Mouse (Mus musculus) hindbrain, embryonic 13.5 days (tissue): ENCODE results near the gene Grin1. TPM values are rescaled to one million over a fixed set of nuclear protein-coding genes. Genes with fewer than 3 reads are reported as not detected.
A peak's percentile ranks its signal among the peaks of the same experiment; 100 is the strongest.

Experiments
- ATAC-seq: fragments of 200-750 bp; cut with Nextera tagmentation; 2 replicates; pipeline ENCODE4 v1.8.0; 2017; ENCODE audit warnings: moderate TSS enrichment; ENCODE audit not compliant: low FRiP score
- H3K27ac ChIP-seq: fragments of 300-500 bp; sonication (generic); 2 replicates; pipeline ENCODE4 v1.5.1; 2015; ENCODE audit warnings: inconsistent platforms, mild to moderate bottlenecking, moderate library complexity
- H3K27me3 ChIP-seq: fragments of 300-500 bp; sonication (generic); 2 replicates; pipeline ENCODE4 v1.6.1; 2015; ENCODE audit warnings: mild to moderate bottlenecking, inconsistent platforms
- H3K36me3 ChIP-seq: fragments of 300-500 bp; sonication (generic); 2 replicates; pipeline ENCODE4 v1.6.1; 2015; ENCODE audit warnings: mild to moderate bottlenecking, inconsistent platforms
- H3K4me1 ChIP-seq: fragments of 300-500 bp; sonication (generic); replicated peaks from 2 replicates; pipeline ENCODE4 v1.6.1; 2015; ENCODE audit warnings: inconsistent platforms
- H3K4me2 ChIP-seq: fragments of 300-500 bp; sonication (generic); 2 replicates; pipeline ENCODE4 v1.6.1; 2015; ENCODE audit warnings: inconsistent platforms, mild to moderate bottlenecking, moderate library complexity
- H3K4me3 ChIP-seq: fragments of 300-500 bp; sonication (generic); 2 replicates; pipeline ENCODE4 v1.5.1; 2015; ENCODE audit warnings: mild to moderate bottlenecking, inconsistent platforms
- H3K9ac ChIP-seq: fragments of 300-500 bp; sonication (generic); 2 replicates; pipeline ENCODE4 v1.6.1; 2015; ENCODE audit warnings: mild to moderate bottlenecking, inconsistent platforms
- H3K9me3 ChIP-seq: fragments of 300-500 bp; sonication (generic); 2 replicates; pipeline ENCODE4 v1.6.1; 2016; ENCODE audit warnings: inconsistent platforms
- WGBS: fragments of 180-500 bp; shearing (Covaris S2); methylation state at CpG from one replicate; pipeline ENCODE4 v1.1.7; 2015; 5-methylcytosine and 5-hydroxymethylcytosine counted together
- polyA plus RNA-seq: library from polyadenylated mRNA; unstranded; fragments of >200 nt; fragmentation: Nextera tagmentation; extraction: Ambion mirVana; gene quantifications from 2 replicates; pipeline ENCODE4 v1.2.1, GENCODE M21; 2015

The Grin1 gene
- polyA plus RNA-seq, 1 experiment from 2014 or later: 22.5 TPM

GRCm38 (mm10) chr2:25348162-25348561 lies 29.2 kb upstream of the Grin1 start:
- Histone ChIP-seq H3K36me3 (peaks cover 98% of the 10 kb centered on the region), H3K27ac (no peak overlapping the region), H3K27me3 (no peaks in the 10 kb centered on the region), H3K4me1 (no peaks in the 10 kb centered on the region), H3K4me3 (no peak overlapping the region), H3K9me3 (no peaks in the 10 kb centered on the region), H3K4me2 (no peak overlapping the region), H3K9ac (no peak overlapping the region)
- 92% methylated on average over 7 of the region's 7 CpGs for WGBS
- ATAC-seq: no peak

- Histone ChIP-seq H3K4me3 (no peak overlapping the region), H3K27me3 (no peaks in the 10 kb centered on the region), H3K36me3 (peaks cover 86% of the 10 kb centered on the region), H3K27ac (no peak overlapping the region), H3K9ac (no peak overlapping the region), H3K4me1 (peaks cover 21% of the 10 kb centered on the region), H3K9me3 (no peaks in the 10 kb centered on the region), H3K4me2 (no peak overlapping the region)
- ATAC-seq: no peak
- 96% methylated on average over 6 of the region's 6 CpGs for WGBS
Observed at GRCm38 (mm10) chr2:25338303-25338702, 19.3 kb upstream of the Grin1 start.

GRCm38 (mm10) chr2:25333569-25333968 lies 14.6 kb upstream of the Grin1 start:
- no peak for ATAC-seq
- H3K4me1 ChIP-seq: peaks cover 33% of the 10 kb centered on the region
- H3K4me3 ChIP-seq: peak overlapping the region; percentile 91
- 88% methylated on average over 2 of the region's 2 CpGs for WGBS
- peaks cover 48% of the 10 kb centered on the region for H3K36me3 ChIP-seq
- H3K27me3 ChIP-seq: no peaks in the 10 kb centered on the region
- H3K27ac ChIP-seq: no peak overlapping the region
- no peaks in the 10 kb centered on the region for H3K9me3 ChIP-seq
- peak overlapping the region; percentile 97 for H3K4me2 ChIP-seq
- peak overlapping the region; percentile 88 for H3K9ac ChIP-seq

- H3K4me2 ChIP-seq: peak within 1 kb of the TSS; percentile 97
- ATAC-seq: peak; percentile 98
- no peaks in the 10 kb centered on the region for H3K9me3 ChIP-seq
- under 1% methylated on average over 76 of the region's 78 CpGs for WGBS
- H3K27ac ChIP-seq: peak within 1 kb of the TSS; percentile 93
- no peaks in the 10 kb centered on the region for H3K27me3 ChIP-seq
- H3K36me3 ChIP-seq: peaks cover 37% of the 10 kb centered on the region
- peaks cover 33% of the 10 kb centered on the region for H3K4me1 ChIP-seq
- peak within 1 kb of the TSS; percentile 93 for H3K9ac ChIP-seq
- H3K4me3 ChIP-seq: peak within 1 kb of the TSS; percentile 91
Observed at GRCm38 (mm10) chr2:25332286-25333160, 13.5 kb upstream of the Grin1 start, which contains the start of gene Man1b1. Gene Man1b1, plus strand, starts transcription at chr2:25332338.

GRCm38 (mm10) chr2:25331470-25331869 lies 12.5 kb upstream of the Grin1 start:
- Histone ChIP-seq H3K36me3 (peaks cover 27% of the 10 kb centered on the region), H3K4me1 (peaks cover 33% of the 10 kb centered on the region), H3K9me3 (no peaks in the 10 kb centered on the region), H3K27ac (no peak overlapping the region), H3K9ac (peak overlapping the region; percentile 93), H3K4me2 (peak overlapping the region; percentile 73), H3K4me3 (peak overlapping the region; percentile 91), H3K27me3 (no peaks in the 10 kb centered on the region)
- ATAC-seq: no peak
- WGBS: 69% methylated on average over 9 of the region's 9 CpGs

- 34% methylated on average over 7 of the region's 7 CpGs for whole genome bisulfite sequencing
- Histone ChIP-seq H3K36me3 (no peaks in the 10 kb centered on the region), H3K27me3 (0 out of 2 replicates have a peak, but pooled peaks cover 8% of the 10 kb centered on the region), H3K27ac (no peak overlapping the region), H3K9me3 (no peaks in the 10 kb centered on the region), H3K4me2 (no peak overlapping the region), H3K4me1 (peaks cover 13% of the 10 kb centered on the region), H3K9ac (no peak overlapping the region), H3K4me3 (no peak overlapping the region)
- no peak for ATAC-seq
Observed at GRCm38 (mm10) chr2:25328440-25328839, 9.5 kb upstream of the Grin1 start.

- Histone ChIP-seq H3K4me2 (no peak overlapping the region), H3K9me3 (no peaks in the 10 kb centered on the region), H3K36me3 (no peaks in the 10 kb centered on the region), H3K9ac (no peak overlapping the region), H3K27ac (no peak overlapping the region), H3K4me1 (no peaks in the 10 kb centered on the region), H3K27me3 (peaks cover 23% of the 10 kb centered on the region), H3K4me3 (no peak overlapping the region)
- 81% methylated on average over 2 of the region's 2 CpGs for WGBS
- no peak for ATAC-seq
Observed at GRCm38 (mm10) chr2:25326036-25326435, 7.0 kb upstream of the Grin1 start.

GRCm38 (mm10) chr2:25320084-25320483 lies 1.1 kb upstream of the Grin1 start:
- peaks cover 26% of the 10 kb centered on the region for H3K4me1 ChIP-seq
- WGBS: 49% methylated on average over 2 of the region's 2 CpGs
- ATAC-seq: no peak
- H3K27ac ChIP-seq: no peak overlapping the region
- no peak overlapping the region for H3K4me3 ChIP-seq
- no peak overlapping the region for H3K4me2 ChIP-seq
- no peaks in the 10 kb centered on the region for H3K9me3 ChIP-seq
- H3K36me3 ChIP-seq: 0 out of 2 replicates have a peak, but pooled peaks cover under 1% of the 10 kb centered on the region
- no peak overlapping the region for H3K9ac ChIP-seq
- H3K27me3 ChIP-seq: peaks cover 81% of the 10 kb centered on the region

GRCm38 (mm10) chr2:25318119-25318966 lies 644 bp downstream of the Grin1 start:
- peaks cover 91% of the 10 kb centered on the region for H3K27me3 ChIP-seq
- 4% methylated on average over 31 of the region's 31 CpGs for WGBS
- no peaks in the 10 kb centered on the region for H3K9me3 ChIP-seq
- H3K36me3 ChIP-seq: peaks cover 12% of the 10 kb centered on the region
- H3K27ac ChIP-seq: peak overlapping the region; percentile 85
- peak overlapping the region; percentile 59 for H3K4me3 ChIP-seq
- peak overlapping the region; percentile 76 for H3K9ac ChIP-seq
- H3K4me1 ChIP-seq: peaks cover 26% of the 10 kb centered on the region
- peak; percentile 74 for ATAC-seq
- peak overlapping the region; percentile 68 for H3K4me2 ChIP-seq

GRCm38 (mm10) chr2:25311491-25311891 lies 7.5 kb downstream of the Grin1 start:
- no peaks in the 10 kb centered on the region for H3K4me1 ChIP-seq
- H3K27ac ChIP-seq: no peak overlapping the region
- H3K27me3 ChIP-seq: peaks cover 100% of the 10 kb centered on the region
- WGBS: 8% methylated on average over 11 of the region's 11 CpGs
- peaks cover 62% of the 10 kb centered on the region for H3K36me3 ChIP-seq
- H3K9me3 ChIP-seq: no peaks in the 10 kb centered on the region
- no peak for ATAC-seq
- H3K4me3 ChIP-seq: no peak overlapping the region
- H3K4me2 ChIP-seq: no peak overlapping the region
- H3K9ac ChIP-seq: no peak overlapping the region

- Histone ChIP-seq H3K36me3 (peaks cover 62% of the 10 kb centered on the region), H3K9me3 (no peaks in the 10 kb centered on the region), H3K4me2 (no peak overlapping the region), H3K4me1 (no peaks in the 10 kb centered on the region; the same call in 1 of the 2 replicates), H3K4me3 (no peak overlapping the region), H3K27ac (no peak overlapping the region), H3K27me3 (peaks cover 100% of the 10 kb centered on the region), H3K9ac (no peak overlapping the region)
- 3% methylated on average over 22 of the region's 22 CpGs for WGBS
- ATAC-seq: no peak
Observed at GRCm38 (mm10) chr2:25310969-25311368, 8.0 kb downstream of the Grin1 start.

GRCm38 (mm10) chr2:25310180-25310579 lies 8.8 kb downstream of the Grin1 start:
- no peak overlapping the region for H3K4me2 ChIP-seq
- 58% methylated on average over 10 of the region's 10 CpGs for WGBS
- H3K9me3 ChIP-seq: no peaks in the 10 kb centered on the region
- H3K36me3 ChIP-seq: peaks cover 62% of the 10 kb centered on the region
- H3K27me3 ChIP-seq: peaks cover 100% of the 10 kb centered on the region
- H3K4me1 ChIP-seq: peaks cover 8% of the 10 kb centered on the region
- H3K9ac ChIP-seq: no peak overlapping the region
- no peak overlapping the region for H3K27ac ChIP-seq
- H3K4me3 ChIP-seq: no peak overlapping the region
- no peak for ATAC-seq
